Mouse (Mus musculus): ENCODE data around the gene Prkcg.

DNA sequence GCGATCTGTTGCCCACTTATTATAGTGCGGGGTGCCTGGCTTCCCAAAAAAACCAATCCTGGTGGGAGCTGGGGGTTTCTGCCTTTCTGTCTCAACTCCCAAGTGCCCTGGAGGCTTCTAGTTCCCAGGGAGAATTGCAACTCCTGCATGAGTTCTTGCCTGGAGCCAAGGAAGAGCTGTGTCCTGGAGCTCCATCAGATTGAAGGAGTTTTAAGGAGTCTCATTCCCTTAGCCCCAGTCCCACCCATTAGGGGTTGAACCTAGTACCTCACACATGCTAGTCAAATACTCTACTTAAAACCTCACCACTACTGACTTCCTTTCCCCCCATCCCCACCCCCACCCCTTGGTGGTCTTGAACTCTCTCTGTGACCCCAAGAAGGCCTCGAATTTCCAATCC, 2.8 kb downstream of the Prkcg start:
- TF ChIP-seq CTCF (IDR thresholded peaks at IDR 0.05; ENCODE audit: low read depth) = no peak
- no peak for TF ChIP-seq EP300 (IDR thresholded peaks at IDR 0.05; ENCODE audit: low read depth)

All from heart, postnatal 0 days (tissue).